Mouse (Mus musculus) G1E (cell line): ENCODE measurements around the gene Ropn1. TPM values are rescaled to one million over a fixed set of nuclear protein-coding genes. Genes with fewer than 3 reads are reported as not detected.

Experiments used
- ATAC-seq: 2 replicates; pipeline ENCODE4 v1.8.0; 2016; ENCODE audit warnings: mild to moderate bottlenecking; ENCODE audit not compliant: insufficient number of reproducible peaks, poor library complexity, low FRiP score, severe bottlenecking; ENCODE audit errors: extremely low read depth
- DNase-seq: peaks from one replicate; pipeline ENCODE4 v3.0.0; 2012; ENCODE audit warnings: low spot score
- H3K27me3 ChIP-seq: 2 replicates; pipeline ENCODE4 v1.6.1; 2012; ENCODE audit warnings: mild to moderate bottlenecking, low read length, inconsistent platforms; ENCODE audit not compliant: insufficient read depth
- H3K36me3 ChIP-seq: replicated peaks from 2 replicates; pipeline ENCODE3; 2012; ENCODE audit warnings: mild to moderate bottlenecking, inconsistent platforms
- H3K4me1 ChIP-seq: 2 replicates; pipeline ENCODE4 v1.6.1; 2012; ENCODE audit warnings: low read depth, low read length, inconsistent platforms, mixed read lengths; ENCODE audit not compliant: insufficient read depth
- H3K4me3 ChIP-seq: 2 replicates; pipeline ENCODE4 v1.5.1; 2012; ENCODE audit warnings: low read depth, mild to moderate bottlenecking, inconsistent platforms, low read length, moderate library complexity, mixed read lengths
- H3K9me3 ChIP-seq: replicated peaks from 2 replicates; pipeline ENCODE4 v1.6.1; 2012; ENCODE audit warnings: inconsistent platforms
- CTCF ChIP-seq: IDR thresholded peaks from 2 replicates; pipeline ENCODE4 v1.5.1; 2012; ENCODE audit warnings: low read depth, low read length, inconsistent platforms, mixed read lengths
- GATA1 ChIP-seq: IDR thresholded peaks from 2 replicates; pipeline ENCODE4 v1.6.1; 2012; ENCODE audit warnings: borderline replicate concordance, low read length, inconsistent platforms, mixed read lengths
- GATA2 ChIP-seq: IDR thresholded peaks from 2 replicates; pipeline ENCODE4 v1.6.1; 2012; ENCODE audit warnings: low read depth, low read length, inconsistent platforms, borderline replicate concordance
- POLR2AphosphoS5 ChIP-seq: IDR thresholded peaks from 2 replicates; pipeline ENCODE4 v1.6.1; 2012; ENCODE audit warnings: low read depth, low read length, inconsistent platforms; ENCODE audit not compliant: insufficient replicate concordance
- TAL1 ChIP-seq: conservative IDR thresholded peaks from 2 replicates; pipeline ENCODE4 v1.6.1; 2012; ENCODE audit warnings: low read depth, low read length, inconsistent platforms, mixed read lengths
- polyA plus RNA-seq: library from polyadenylated mRNA; stranded (reverse); fragments of >175 nt; gene quantifications from 2 replicates; pipeline ENCODE4 v1.2.3, GENCODE M21; 2012
- total RNA-seq, 2 experiments: library from RNA; stranded (forward) in 1 of 2; stranded (reverse) in 1 of 2; fragments of 200-1000 nt in 1 of 2; fragments of >200 nt in 1 of 2; fragmentation: Nextera tagmentation in 1 of 2; gene quantifications; 2 replicates each; pipeline ENCODE4 v1.2.3; 2014 to 2017

Ropn1 gene
- total RNA-seq (2014; fragmentation: Nextera tagmentation) (not detected in 2 replicates), total RNA-seq (2017) (not detected in 2 replicates), polyA plus RNA-seq (not detected in 2 replicates)

GRCm38 (mm10) chr16:34649621-34650020 is at the start of gene Ropn1:
TSS of gene Ropn1 (plus strand) at chr16:34649921.
- Histone ChIP-seq H3K4me1 (no peaks in the 10 kb centered on the region), H3K27me3 (peaks cover 18% of the 10 kb centered on the region), H3K9me3 (no peaks in the 10 kb centered on the region), H3K36me3 (no peaks in the 10 kb centered on the region), H3K4me3 (no peak within 1 kb of the TSS)
- ATAC-seq (no peak), DNase-seq (no peak)
- TF ChIP-seq TAL1 (no peak), GATA2 (no peak), POLR2AphosphoS5 (no peak), GATA1 (no peak), CTCF (no peak)

- no peak for TF ChIP-seq GATA1
- TF ChIP-seq TAL1, result no peak
- TF ChIP-seq POLR2AphosphoS5, result no peak
- no peak for TF ChIP-seq GATA2
- TF ChIP-seq CTCF, result no peak
- no peaks in the 10 kb centered on the region; the same call in 1 of the 2 replicates for H3K27me3 ChIP-seq
- ATAC-seq, result no peak
- H3K4me3 ChIP-seq, result no peak overlapping the region
- no peaks in the 10 kb centered on the region for H3K9me3 ChIP-seq
- no peaks in the 10 kb centered on the region for H3K4me1 ChIP-seq
- no peaks in the 10 kb centered on the region for H3K36me3 ChIP-seq
- DNase-seq, result no peak
Measured at GRCm38 (mm10) chr16:34601954-34602353, 47.8 kb upstream of the Ropn1 start.

GRCm38 (mm10) chr16:34603076-34603475 is 46.6 kb upstream of the Ropn1 start:
- Histone ChIP-seq H3K27me3 (no peaks in the 10 kb centered on the region; the same call in 1 of the 2 replicates), H3K4me3 (no peak overlapping the region), H3K36me3 (no peaks in the 10 kb centered on the region), H3K9me3 (no peaks in the 10 kb centered on the region), H3K4me1 (no peaks in the 10 kb centered on the region)
- TF ChIP-seq GATA1, result no peak
- DNase-seq (no peak), ATAC-seq (no peak)

- Histone ChIP-seq H3K4me3 (no peak overlapping the region), H3K36me3 (no peaks in the 10 kb centered on the region), H3K4me1 (no peaks in the 10 kb centered on the region), H3K27me3 (no peaks in the 10 kb centered on the region), H3K9me3 (no peaks in the 10 kb centered on the region)
- no peak for DNase-seq
- ATAC-seq, result no peak
- TF ChIP-seq CTCF (no peak), TAL1 (no peak), GATA1 (no peak), GATA2 (no peak), POLR2AphosphoS5 (no peak)
Measured at GRCm38 (mm10) chr16:34603854-34604253, 45.9 kb upstream of the Ropn1 start.

GRCm38 (mm10) chr16:34605679-34606078 is 44.0 kb upstream of the Ropn1 start:
- no peak for ATAC-seq
- no peaks in the 10 kb centered on the region for H3K36me3 ChIP-seq
- H3K4me3 ChIP-seq, result no peak overlapping the region
- no peak for DNase-seq
- no peaks in the 10 kb centered on the region for H3K27me3 ChIP-seq
- no peaks in the 10 kb centered on the region for H3K9me3 ChIP-seq
- TF ChIP-seq POLR2AphosphoS5, result no peak
- no peaks in the 10 kb centered on the region for H3K4me1 ChIP-seq

GRCm38 (mm10) chr16:34610137-34610536 is 39.6 kb upstream of the Ropn1 start:
- Histone ChIP-seq H3K4me1 (no peaks in the 10 kb centered on the region), H3K9me3 (no peaks in the 10 kb centered on the region), H3K4me3 (no peak overlapping the region), H3K36me3 (no peaks in the 10 kb centered on the region), H3K27me3 (no peaks in the 10 kb centered on the region; the same call in 1 of the 2 replicates)
- no peak for TF ChIP-seq POLR2AphosphoS5
- no peak for TF ChIP-seq GATA2
- no peak for TF ChIP-seq TAL1
- no peak for TF ChIP-seq GATA1
- no peak for TF ChIP-seq CTCF
- ATAC-seq (no peak), DNase-seq (no peak)

- H3K4me3 ChIP-seq, result no peak overlapping the region
- H3K9me3 ChIP-seq, result no peaks in the 10 kb centered on the region
- no peaks in the 10 kb centered on the region for H3K4me1 ChIP-seq
- no peaks in the 10 kb centered on the region; the same call in 1 of the 2 replicates for H3K27me3 ChIP-seq
- DNase-seq, result no peak
- TF ChIP-seq POLR2AphosphoS5 (no peak), GATA2 (no peak), CTCF (no peak), GATA1 (no peak), TAL1 (no peak)
- no peak for ATAC-seq
- H3K36me3 ChIP-seq, result no peaks in the 10 kb centered on the region
Measured at GRCm38 (mm10) chr16:34614021-34614420, 35.7 kb upstream of the Ropn1 start.
